Mouse (Mus musculus): ENCODE results near the gene Fam124b. TPM values are rescaled to one million over a fixed set of nuclear protein-coding genes. Genes with fewer than 3 reads are reported as not detected.
A peak's percentile ranks its signal among the peaks of the same experiment; 100 is the strongest.

Fam124b gene
- 0.87 and 1.0 TPM in 2 replicates for polyA plus RNA-seq (2016; fragmentation: Nextera tagmentation; extraction: Ambion mirVana)

GRCm38 (mm10) chr1:80218268-80218667, at the start of gene Fam124b:
Fam124b (minus strand) TSS chr1:80218473.
- H3K27me3 ChIP-seq = no peaks in the 10 kb centered on the region
- 59% methylated on average over 6 of the region's 6 CpGs for WGBS
- H3K27ac ChIP-seq = no peak within 1 kb of the TSS
- no peaks in the 10 kb centered on the region for H3K36me3 ChIP-seq
- no peak within 1 kb of the TSS for H3K4me3 ChIP-seq (replicated peaks)
- ATAC-seq (ENCODE audit: insufficient number of reproducible peaks, insufficient read depth, low FRiP score, low TSS enrichment, low read depth) = peak; percentile 77
- no peak within 1 kb of the TSS for H3K4me2 ChIP-seq
- H3K4me1 ChIP-seq (replicated peaks) = peaks cover 5% of the 10 kb centered on the region; the same call in 1 of the 2 replicates
- no peak within 1 kb of the TSS for H3K9ac ChIP-seq (replicated peaks)
- H3K9me3 ChIP-seq = no peaks in the 10 kb centered on the region

DNA sequence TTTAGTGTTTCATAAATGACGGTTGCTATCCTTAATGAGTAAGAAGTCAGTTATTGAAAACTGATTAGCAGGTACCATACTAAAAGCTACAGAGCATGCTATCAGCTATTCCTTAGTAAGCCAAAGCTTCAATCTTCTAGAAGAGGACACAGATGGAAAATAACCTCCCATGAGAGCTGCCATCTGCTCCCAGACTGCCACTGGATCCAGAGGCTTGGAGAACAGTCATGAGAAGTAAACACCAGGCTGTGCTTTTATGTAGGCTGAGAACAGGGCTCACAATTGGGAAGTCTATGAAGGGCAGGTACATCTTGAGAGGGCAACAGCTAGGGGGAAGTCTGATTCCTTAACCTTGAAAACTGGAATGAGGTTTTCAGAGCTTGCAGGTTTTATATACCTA, 42.2 kb upstream of the Fam124b start:
- Histone ChIP-seq H3K4me1 (replicated peaks) (no peaks in the 10 kb centered on the region), H3K27me3 (no peaks in the 10 kb centered on the region), H3K4me2 (no peak overlapping the region), H3K36me3 (peaks cover 8% of the 10 kb centered on the region; the same call in 1 of the 2 replicates), H3K4me3 (replicated peaks) (no peak overlapping the region), H3K9me3 (no peaks in the 10 kb centered on the region), H3K9ac (replicated peaks) (no peak overlapping the region), H3K27ac (no peak overlapping the region)
- ATAC-seq (ENCODE audit: insufficient number of reproducible peaks, insufficient read depth, low FRiP score, low TSS enrichment, low read depth) = no peak
- WGBS = 90% methylated on average over 1 of the region's 1 CpGs

DNA sequence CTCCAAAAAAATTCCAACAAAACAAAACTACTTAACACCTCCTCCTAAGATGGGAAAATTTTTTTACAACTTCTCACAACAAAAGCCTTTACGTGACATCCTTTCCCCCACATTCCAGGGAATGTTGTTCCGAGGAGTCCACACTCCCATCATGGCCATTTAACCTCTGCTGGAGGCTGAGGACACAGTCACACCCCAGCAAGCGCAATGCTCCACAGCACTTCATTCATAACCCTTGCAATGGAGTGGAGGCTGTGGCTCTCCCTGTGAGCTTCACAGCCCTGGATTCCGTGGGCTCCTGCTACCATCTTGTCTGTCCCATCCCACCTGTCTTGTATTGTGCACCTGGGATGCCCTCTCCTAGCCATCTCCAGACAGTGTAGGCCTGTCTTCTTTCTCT, 40.4 kb upstream of the Fam124b start:
- ATAC-seq (ENCODE audit: insufficient number of reproducible peaks, insufficient read depth, low FRiP score, low TSS enrichment, low read depth) = no peak

DNA sequence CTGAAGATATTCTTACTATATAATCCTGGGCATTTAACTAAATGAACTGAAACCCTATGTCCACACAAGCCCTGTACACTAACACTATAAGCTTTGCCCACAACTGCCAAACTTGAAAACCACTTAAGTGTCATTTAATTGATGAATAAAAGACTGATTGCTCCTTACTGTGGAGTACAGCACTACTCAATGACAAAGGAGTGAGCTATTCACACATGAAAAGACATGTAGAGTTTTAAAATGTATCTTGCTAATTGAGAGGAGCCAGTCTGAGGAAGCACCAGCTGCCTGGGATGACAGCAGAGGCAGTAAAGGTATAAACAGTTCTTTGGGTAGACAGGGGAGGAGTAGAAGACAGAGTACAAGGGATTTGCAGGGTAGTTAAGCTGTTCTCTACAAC, 35.0 kb upstream of the Fam124b start:
- Histone ChIP-seq H3K4me2 (no peak overlapping the region), H3K27me3 (no peaks in the 10 kb centered on the region), H3K4me3 (replicated peaks) (no peak overlapping the region), H3K36me3 (no peaks in the 10 kb centered on the region), H3K9me3 (no peaks in the 10 kb centered on the region), H3K27ac (no peak overlapping the region), H3K9ac (replicated peaks) (no peak overlapping the region), H3K4me1 (replicated peaks) (no peaks in the 10 kb centered on the region)
- ATAC-seq (ENCODE audit: insufficient number of reproducible peaks, insufficient read depth, low FRiP score, low TSS enrichment, low read depth) = no peak

More for the DNA sequence above, 40.4 kb upstream of the Fam124b start:
- no peaks in the 10 kb centered on the region for H3K4me1 ChIP-seq (replicated peaks)
- no peak overlapping the region for H3K9ac ChIP-seq (replicated peaks)
- H3K4me3 ChIP-seq (replicated peaks) = no peak overlapping the region
- WGBS = 77% methylated on average over 4 of the region's 4 CpGs
- H3K27ac ChIP-seq = no peak overlapping the region
- no peaks in the 10 kb centered on the region; the same call in 1 of the 2 replicates for H3K36me3 ChIP-seq
- no peaks in the 10 kb centered on the region for H3K9me3 ChIP-seq
- H3K27me3 ChIP-seq = no peaks in the 10 kb centered on the region
- no peak overlapping the region for H3K4me2 ChIP-seq

GRCm38 (mm10) chr1:80250247-80250646, 32.0 kb upstream of the Fam124b start:
- 89% methylated on average over 5 of the region's 5 CpGs for WGBS
- no peaks in the 10 kb centered on the region for H3K27me3 ChIP-seq
- no peak for ATAC-seq (ENCODE audit: insufficient number of reproducible peaks, insufficient read depth, low FRiP score, low TSS enrichment, low read depth)
- H3K36me3 ChIP-seq = no peaks in the 10 kb centered on the region
- no peak overlapping the region for H3K9ac ChIP-seq (replicated peaks)
- H3K9me3 ChIP-seq = no peaks in the 10 kb centered on the region
- no peak overlapping the region for H3K4me3 ChIP-seq (replicated peaks)
- no peaks in the 10 kb centered on the region for H3K4me1 ChIP-seq (replicated peaks)
- H3K27ac ChIP-seq = no peak overlapping the region
- H3K4me2 ChIP-seq = no peak overlapping the region

DNA sequence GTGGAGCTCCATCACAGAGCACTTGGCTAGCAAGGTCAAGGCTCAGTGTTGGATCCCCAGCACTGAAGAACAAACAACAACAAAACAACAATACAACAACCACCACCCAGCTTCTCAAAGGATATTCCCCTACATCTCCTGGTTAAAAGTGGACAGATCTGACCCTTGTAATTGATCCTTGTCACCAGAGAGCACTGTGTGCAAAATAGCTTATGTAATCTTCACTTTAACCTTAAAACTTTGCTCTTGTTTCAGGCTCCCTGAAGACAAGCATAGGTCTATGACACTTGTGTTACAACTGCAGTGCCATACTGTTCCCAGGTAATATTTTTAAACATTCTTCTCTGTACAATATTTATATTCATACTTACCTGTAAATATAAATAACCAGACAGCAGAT, 28.9 kb upstream of the Fam124b start:
- no peaks in the 10 kb centered on the region for H3K9me3 ChIP-seq
- H3K36me3 ChIP-seq = no peaks in the 10 kb centered on the region
- H3K4me3 ChIP-seq (replicated peaks) = no peak overlapping the region
- no peaks in the 10 kb centered on the region for H3K4me1 ChIP-seq (replicated peaks)
- ATAC-seq (ENCODE audit: insufficient number of reproducible peaks, insufficient read depth, low FRiP score, low TSS enrichment, low read depth) = no peak
- H3K27ac ChIP-seq = no peak overlapping the region
- no peak overlapping the region for H3K4me2 ChIP-seq
- H3K27me3 ChIP-seq = no peaks in the 10 kb centered on the region
- no peak overlapping the region for H3K9ac ChIP-seq (replicated peaks)

DNA sequence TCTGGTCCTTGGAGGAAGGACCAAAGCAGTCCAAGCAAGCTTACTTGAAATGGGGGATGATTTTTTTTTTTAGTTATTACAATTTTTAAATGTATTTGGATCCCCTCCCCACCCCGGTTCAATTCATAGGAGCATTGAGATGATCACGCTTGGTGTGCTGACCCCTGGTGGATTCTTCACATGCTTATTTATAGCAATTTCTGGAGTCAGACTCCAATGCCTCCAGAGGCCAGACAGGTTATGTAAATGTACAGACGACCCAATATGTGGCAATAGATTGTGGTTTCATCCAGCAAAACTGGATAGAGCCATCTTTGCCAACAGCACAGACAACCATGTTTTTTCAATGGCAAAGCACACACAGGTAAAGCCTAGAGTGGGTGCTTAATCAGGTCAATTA, 25.9 kb upstream of the Fam124b start:
- Histone ChIP-seq H3K9ac (replicated peaks) (no peak overlapping the region), H3K4me2 (no peak overlapping the region), H3K9me3 (no peaks in the 10 kb centered on the region), H3K4me3 (replicated peaks) (no peak overlapping the region), H3K27me3 (no peaks in the 10 kb centered on the region), H3K36me3 (no peaks in the 10 kb centered on the region), H3K4me1 (replicated peaks) (0 out of 2 replicates have a peak, but pooled peaks cover 5% of the 10 kb centered on the region), H3K27ac (no peak overlapping the region)
- no peak for ATAC-seq (ENCODE audit: insufficient number of reproducible peaks, insufficient read depth, low FRiP score, low TSS enrichment, low read depth)
- WGBS = 77% methylated on average over 3 of the region's 3 CpGs

GRCm38 (mm10) chr1:80241579-80241978, 23.3 kb upstream of the Fam124b start:
- 0 out of 2 replicates have a peak, but pooled peaks cover 3% of the 10 kb centered on the region for H3K27me3 ChIP-seq
- H3K4me3 ChIP-seq (replicated peaks) = no peak overlapping the region
- H3K4me1 ChIP-seq (replicated peaks) = 0 out of 2 replicates have a peak, but pooled peaks cover 5% of the 10 kb centered on the region
- no peak overlapping the region for H3K9ac ChIP-seq (replicated peaks)
- WGBS = 91% methylated on average over 6 of the region's 6 CpGs
- H3K36me3 ChIP-seq = no peaks in the 10 kb centered on the region
- no peak overlapping the region for H3K4me2 ChIP-seq
- no peak for ATAC-seq (ENCODE audit: insufficient number of reproducible peaks, insufficient read depth, low FRiP score, low TSS enrichment, low read depth)
- no peak overlapping the region for H3K27ac ChIP-seq
- H3K9me3 ChIP-seq = no peaks in the 10 kb centered on the region

- WGBS = 48% methylated on average over 12 of the region's 12 CpGs
- H3K27ac ChIP-seq = no peak overlapping the region
- H3K4me3 ChIP-seq (replicated peaks) = no peak overlapping the region
- no peak overlapping the region for H3K4me2 ChIP-seq
- no peak overlapping the region for H3K9ac ChIP-seq (replicated peaks)
- H3K9me3 ChIP-seq = no peaks in the 10 kb centered on the region
- no peaks in the 10 kb centered on the region for H3K36me3 ChIP-seq
- H3K27me3 ChIP-seq = 0 out of 2 replicates have a peak, but pooled peaks cover 3% of the 10 kb centered on the region
- 0 out of 2 replicates have a peak, but pooled peaks cover 5% of the 10 kb centered on the region for H3K4me1 ChIP-seq (replicated peaks)
- ATAC-seq (ENCODE audit: insufficient number of reproducible peaks, insufficient read depth, low FRiP score, low TSS enrichment, low read depth) = no peak
Measured at GRCm38 (mm10) chr1:80240017-80240660, 21.9 kb upstream of the Fam124b start.

DNA sequence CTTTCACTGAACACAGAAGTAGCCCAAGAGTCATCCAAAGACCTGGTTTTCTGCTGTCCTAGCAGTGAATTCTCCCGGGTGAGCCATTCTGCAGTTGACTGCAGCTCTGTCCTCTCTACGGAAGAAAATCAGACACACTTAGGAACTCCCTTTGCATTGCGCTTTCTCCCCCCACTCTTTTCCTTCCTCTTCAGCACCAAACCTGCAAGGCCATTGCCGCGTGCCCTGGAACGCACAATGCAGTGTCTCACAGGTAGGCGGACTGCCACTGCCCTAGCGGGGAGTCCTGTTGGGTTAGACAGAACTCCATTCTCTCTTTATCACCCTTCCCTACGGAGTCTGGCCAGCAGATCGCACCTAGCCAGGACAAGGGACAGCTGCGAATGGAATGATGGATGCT, 21.2 kb upstream of the Fam124b start:
- H3K4me2 ChIP-seq = no peak overlapping the region
- WGBS = 81% methylated on average over 11 of the region's 11 CpGs
- H3K9me3 ChIP-seq = no peaks in the 10 kb centered on the region
- ATAC-seq (ENCODE audit: insufficient number of reproducible peaks, insufficient read depth, low FRiP score, low TSS enrichment, low read depth) = no peak
- H3K4me3 ChIP-seq (replicated peaks) = no peak overlapping the region
- H3K4me1 ChIP-seq (replicated peaks) = 0 out of 2 replicates have a peak, but pooled peaks cover 5% of the 10 kb centered on the region
- no peak overlapping the region for H3K9ac ChIP-seq (replicated peaks)
- no peak overlapping the region for H3K27ac ChIP-seq
- H3K36me3 ChIP-seq = no peaks in the 10 kb centered on the region
- 0 out of 2 replicates have a peak, but pooled peaks cover 3% of the 10 kb centered on the region for H3K27me3 ChIP-seq

GRCm38 (mm10) chr1:80236951-80237702, 18.9 kb upstream of the Fam124b start:
- ATAC-seq (ENCODE audit: insufficient number of reproducible peaks, insufficient read depth, low FRiP score, low TSS enrichment, low read depth) = no peak
- Histone ChIP-seq H3K4me3 (replicated peaks) (no peak overlapping the region), H3K27ac (no peak overlapping the region), H3K27me3 (0 out of 2 replicates have a peak, but pooled peaks cover 3% of the 10 kb centered on the region), H3K4me1 (replicated peaks) (0 out of 2 replicates have a peak, but pooled peaks cover 5% of the 10 kb centered on the region), H3K9me3 (no peaks in the 10 kb centered on the region), H3K4me2 (no peak overlapping the region), H3K36me3 (no peaks in the 10 kb centered on the region), H3K9ac (replicated peaks) (no peak overlapping the region)
- 72% methylated on average over 11 of the region's 11 CpGs for WGBS
